Mouse (Mus musculus): Measurements from ENCODE around the gene Grem2. TPM values are rescaled to one million over a fixed set of nuclear protein-coding genes. Genes with fewer than 3 reads are reported as not detected.

Grem2 gene
- polyA plus RNA-seq, 2 experiments, result 0.06 to 0.09 TPM

DNA sequence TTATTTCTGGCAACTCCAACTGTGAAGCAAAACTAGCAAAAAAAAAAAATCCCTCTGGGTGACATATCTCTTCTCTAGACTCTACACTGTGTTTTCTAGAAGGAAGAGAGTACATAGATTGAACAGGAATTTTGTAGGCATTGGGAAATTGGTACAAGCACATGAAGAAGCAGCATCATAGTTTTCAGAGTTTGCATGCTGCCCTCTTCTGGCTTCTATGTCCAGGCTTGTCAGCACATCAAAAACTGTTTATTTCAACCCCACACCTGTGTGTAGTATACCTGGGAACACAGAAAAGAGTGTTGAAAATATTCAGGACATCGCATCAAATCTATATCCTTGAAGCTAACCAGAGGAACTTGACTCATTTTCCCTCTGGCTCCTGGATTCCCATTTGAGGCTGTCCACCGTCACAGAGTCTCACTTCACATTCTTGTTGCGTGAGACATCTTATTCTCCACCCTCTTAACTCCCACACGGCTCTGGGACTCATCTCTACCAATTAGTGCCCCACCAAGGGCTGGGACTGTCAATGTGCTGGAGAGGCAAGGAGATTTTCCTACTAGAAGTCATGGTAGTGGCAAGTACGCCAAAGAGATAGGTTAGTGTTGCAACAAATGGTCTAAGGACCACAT lies 3.3 kb downstream of the Grem2 start:
- Histone ChIP-seq H3K4me2 (ENCODE audit: low read depth) (no peak overlapping the region), H3K4me1 (replicated peaks; ENCODE audit: control insufficient read depth in 2 of 2, insufficient read depth in 2 of 2, low read length in 1 of 2) (no peaks in the 10 kb centered on the region), H3K36me3 (replicated peaks; ENCODE audit: control insufficient read depth, insufficient read depth, low read depth) (no peaks in the 10 kb centered on the region), H3K27ac (no peak overlapping the region), H3K4me3 (ENCODE audit: insufficient read depth in 1 of 2, low read depth in 2 of 2, low read length in 2 of 2) (no peak overlapping the region), H3K9ac (replicated peaks) (no peak overlapping the region), H3K9me3 (ENCODE audit: control insufficient read depth, low read length) (no peaks in the 10 kb centered on the region), H3K27me3 (ENCODE audit: control insufficient read depth, insufficient read depth, low read length) (no peaks in the 10 kb centered on the region)
- ATAC-seq (ENCODE audit: insufficient read depth) (no peak), DNase-seq (ENCODE audit: low read depth in 3 of 3, low spot score in 3 of 3) (no peak)
- TF ChIP-seq CTCF (IDR thresholded peaks at IDR 0.05; ENCODE audit: low read depth) (no peak), EP300 (IDR thresholded peaks at IDR 0.05; ENCODE audit: low read depth) (no peak)
- WGBS (ENCODE audit: insufficient replicate concordance), result 51% methylated on average over 5 of the region's 5 CpGs

DNA sequence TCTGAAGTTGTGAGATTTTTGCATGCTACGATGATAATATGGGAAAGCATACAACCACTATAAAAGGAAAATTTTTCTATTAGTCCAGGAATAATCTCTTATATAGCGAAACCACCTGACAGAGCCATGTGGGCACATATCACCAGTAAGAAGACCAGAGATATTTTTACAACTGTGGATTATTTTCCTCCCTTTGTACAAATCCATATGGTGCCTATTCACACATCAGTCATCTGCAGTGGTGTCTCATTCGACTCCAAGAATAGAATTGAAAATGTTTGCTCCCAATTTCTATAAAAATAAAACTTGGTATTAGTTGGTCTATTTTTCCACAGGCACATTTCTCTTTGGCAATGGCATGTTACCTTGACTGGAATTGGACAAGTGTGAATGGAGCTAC lies 11.8 kb downstream of the Grem2 start:
- Histone ChIP-seq H3K27me3 (ENCODE audit: control insufficient read depth, insufficient read depth, low read length) (no peaks in the 10 kb centered on the region), H3K9me3 (ENCODE audit: control insufficient read depth, low read length) (no peaks in the 10 kb centered on the region), H3K4me2 (ENCODE audit: low read depth) (no peak overlapping the region), H3K4me1 (replicated peaks; ENCODE audit: control insufficient read depth in 2 of 2, insufficient read depth in 2 of 2, low read length in 1 of 2) (no peaks in the 10 kb centered on the region), H3K9ac (replicated peaks) (no peak overlapping the region), H3K27ac (no peak overlapping the region), H3K36me3 (replicated peaks; ENCODE audit: control insufficient read depth, insufficient read depth, low read depth) (no peaks in the 10 kb centered on the region), H3K4me3 (ENCODE audit: insufficient read depth in 1 of 2, low read depth in 2 of 2, low read length in 2 of 2) (no peak overlapping the region)
- DNase-seq (ENCODE audit: low read depth in 3 of 3, low spot score in 3 of 3), result no peak
- TF ChIP-seq CTCF (IDR thresholded peaks at IDR 0.05; ENCODE audit: low read depth) (no peak), EP300 (IDR thresholded peaks at IDR 0.05; ENCODE audit: low read depth) (no peak)
- ATAC-seq (ENCODE audit: insufficient read depth), result no peak
- 61% methylated on average over 3 of the region's 3 CpGs for WGBS (ENCODE audit: insufficient replicate concordance)

DNA sequence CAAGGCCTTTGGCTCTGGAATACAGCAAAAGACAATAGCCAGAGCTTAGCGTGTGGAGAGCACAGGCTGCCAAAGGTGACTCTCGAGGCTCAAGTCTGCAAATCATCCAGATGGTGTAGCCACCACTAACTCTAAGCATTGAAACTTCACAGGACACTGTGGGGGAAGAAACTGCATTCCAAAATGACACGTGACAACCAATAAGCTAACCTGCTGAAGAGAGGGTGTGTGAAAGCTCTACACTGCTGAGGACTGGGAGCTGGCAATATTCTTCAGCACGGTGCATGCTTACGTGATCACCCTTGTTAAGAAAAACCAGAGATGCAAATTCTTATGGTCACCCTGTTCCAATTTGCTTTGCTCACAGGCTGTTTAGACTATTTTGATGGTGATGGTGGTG lies 13.4 kb downstream of the Grem2 start:
- H3K27me3 ChIP-seq (ENCODE audit: control insufficient read depth, insufficient read depth, low read length), result no peaks in the 10 kb centered on the region
- H3K4me2 ChIP-seq (ENCODE audit: low read depth), result no peak overlapping the region
- no peak for ATAC-seq (ENCODE audit: insufficient read depth)
- H3K9me3 ChIP-seq (ENCODE audit: control insufficient read depth, low read length), result no peaks in the 10 kb centered on the region
- no peaks in the 10 kb centered on the region for H3K4me1 ChIP-seq (replicated peaks; ENCODE audit: control insufficient read depth in 2 of 2, insufficient read depth in 2 of 2, low read length in 1 of 2)
- H3K36me3 ChIP-seq (replicated peaks; ENCODE audit: control insufficient read depth, insufficient read depth, low read depth), result no peaks in the 10 kb centered on the region
- TF ChIP-seq EP300 (IDR thresholded peaks at IDR 0.05; ENCODE audit: low read depth), result no peak
- TF ChIP-seq CTCF (IDR thresholded peaks at IDR 0.05; ENCODE audit: low read depth), result no peak
- DNase-seq (ENCODE audit: low read depth in 3 of 3, low spot score in 3 of 3), result no peak
- no peak overlapping the region for H3K4me3 ChIP-seq (ENCODE audit: insufficient read depth in 1 of 2, low read depth in 2 of 2, low read length in 2 of 2)
- 65% methylated on average over 5 of the region's 5 CpGs for WGBS (ENCODE audit: insufficient replicate concordance)
- no peak overlapping the region for H3K27ac ChIP-seq
- H3K9ac ChIP-seq (replicated peaks), result no peak overlapping the region

DNA sequence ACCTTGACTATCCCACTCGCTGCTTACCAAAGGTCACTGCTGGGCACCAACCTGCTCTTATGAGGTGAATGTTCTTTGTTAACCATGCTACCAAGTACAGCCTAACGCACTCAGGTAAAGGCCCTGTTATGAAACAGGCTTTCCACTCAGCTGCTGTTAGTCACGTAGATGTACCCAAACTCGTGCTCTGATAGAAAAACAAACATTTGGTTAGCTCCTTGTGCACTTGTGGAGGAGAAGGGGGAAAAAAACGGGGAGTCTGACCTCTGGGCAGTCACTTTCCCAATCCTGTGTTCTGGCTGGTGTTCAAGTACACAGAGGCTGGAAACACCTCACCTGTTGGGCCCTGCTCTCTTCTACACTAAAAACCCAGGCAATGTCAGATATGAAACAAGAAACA lies 14.0 kb downstream of the Grem2 start:
- 41% methylated on average over 5 of the region's 5 CpGs for WGBS (ENCODE audit: insufficient replicate concordance)
- ATAC-seq (ENCODE audit: insufficient read depth) (peak; percentile 31; the same call in 1 of the 2 replicates), DNase-seq (ENCODE audit: low read depth in 3 of 3, low spot score in 3 of 3) (peak in 2 of 3 experiments; percentile 2 to 4)
- H3K27ac ChIP-seq, result no peak overlapping the region
- H3K36me3 ChIP-seq (replicated peaks; ENCODE audit: control insufficient read depth, insufficient read depth, low read depth), result no peaks in the 10 kb centered on the region
- H3K4me3 ChIP-seq (ENCODE audit: insufficient read depth in 1 of 2, low read depth in 2 of 2, low read length in 2 of 2), result no peak overlapping the region
- H3K4me1 ChIP-seq (replicated peaks; ENCODE audit: control insufficient read depth in 2 of 2, insufficient read depth in 2 of 2, low read length in 1 of 2), result no peaks in the 10 kb centered on the region
- H3K4me2 ChIP-seq (ENCODE audit: low read depth), result no peak overlapping the region
- TF ChIP-seq EP300 (IDR thresholded peaks at IDR 0.05; ENCODE audit: low read depth) (no peak), CTCF (IDR thresholded peaks at IDR 0.05; ENCODE audit: low read depth) (no peak)
- no peaks in the 10 kb centered on the region for H3K9me3 ChIP-seq (ENCODE audit: control insufficient read depth, low read length)
- no peaks in the 10 kb centered on the region for H3K27me3 ChIP-seq (ENCODE audit: control insufficient read depth, insufficient read depth, low read length)
- H3K9ac ChIP-seq (replicated peaks), result no peak overlapping the region

DNA sequence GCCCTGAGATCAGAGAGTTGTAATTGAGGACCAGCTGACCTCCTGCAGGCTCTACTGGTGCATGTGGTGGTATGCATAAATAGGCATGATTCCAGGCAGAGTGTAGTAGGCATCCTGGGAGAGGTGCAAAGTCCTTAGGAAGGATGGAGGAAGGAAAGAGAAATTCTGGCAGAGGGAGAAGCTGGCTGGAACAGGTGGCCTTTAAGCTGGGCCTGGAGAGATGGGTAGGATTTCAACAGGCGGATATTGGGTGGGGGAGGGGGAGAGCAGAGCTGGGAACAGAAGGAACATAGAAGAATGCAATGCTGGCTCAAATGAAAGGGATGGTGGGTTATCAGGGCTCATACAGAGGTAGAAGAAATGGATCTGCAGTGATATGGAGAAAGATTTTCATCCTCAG lies 18.9 kb downstream of the Grem2 start:
- Histone ChIP-seq H3K4me1 (replicated peaks; ENCODE audit: control insufficient read depth in 2 of 2, insufficient read depth in 2 of 2, low read length in 1 of 2) (no peaks in the 10 kb centered on the region), H3K9ac (replicated peaks) (no peak overlapping the region), H3K4me3 (ENCODE audit: insufficient read depth in 1 of 2, low read depth in 2 of 2, low read length in 2 of 2) (no peak overlapping the region), H3K27me3 (ENCODE audit: control insufficient read depth, insufficient read depth, low read length) (no peaks in the 10 kb centered on the region), H3K27ac (no peak overlapping the region), H3K4me2 (ENCODE audit: low read depth) (no peak overlapping the region), H3K36me3 (replicated peaks; ENCODE audit: control insufficient read depth, insufficient read depth, low read depth) (no peaks in the 10 kb centered on the region), H3K9me3 (ENCODE audit: control insufficient read depth, low read length) (no peaks in the 10 kb centered on the region)
- DNase-seq (ENCODE audit: low read depth in 3 of 3, low spot score in 3 of 3) (no peak), ATAC-seq (ENCODE audit: insufficient read depth) (no peak)
- TF ChIP-seq EP300 (IDR thresholded peaks at IDR 0.05; ENCODE audit: low read depth) (no peak), CTCF (IDR thresholded peaks at IDR 0.05; ENCODE audit: low read depth) (no peak)
- 26% methylated on average over 1 of the region's 1 CpGs for WGBS (ENCODE audit: insufficient replicate concordance)

Measured in liver, embryonic 14.5 days (tissue).